8 mouse cellular contexts compared by ENCODE assay signal in the genomic region with DNA sequence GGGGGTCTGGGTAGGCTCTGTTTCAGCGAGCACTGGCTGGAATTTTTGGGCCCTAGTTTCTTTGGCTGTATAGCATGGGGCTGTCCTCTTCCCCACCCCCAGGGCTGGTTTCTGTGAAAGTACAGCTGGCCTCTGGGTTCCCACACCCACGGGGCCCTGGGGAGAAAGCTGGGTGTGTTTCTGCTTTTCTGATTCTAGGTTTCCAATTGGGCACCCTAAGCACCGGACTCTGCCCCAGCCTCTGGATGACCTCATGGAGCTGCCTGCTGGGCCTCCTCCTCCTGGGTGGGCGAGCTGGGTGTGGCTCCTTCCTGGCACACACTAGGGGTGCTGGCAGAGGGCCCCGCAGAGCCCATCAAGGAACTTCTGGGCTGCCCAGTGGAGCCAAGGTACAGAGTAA. TPM values are rescaled to one million over a fixed set of nuclear protein-coding genes. Genes with fewer than 3 reads are reported as not detected.
DNase-seq lines count a peak whose midpoint lies in the region; ATAC-seq and TF ChIP-seq lines count a peak whose summit lies in the region.

No protein-coding gene starts in this region.

- peaks cover 12% of the 10 kb centered on the region for H3K4me1 ChIP-seq in heart, embryonic 11.5 days (ENCODE audit: control insufficient read depth, insufficient read depth, low read length)
- peaks cover 43% of the 10 kb centered on the region for H3K4me1 ChIP-seq in small intestine, adult 2 months (ENCODE audit: control insufficient read depth, insufficient read depth, insufficient read length, low read length)

- H3K4me2 ChIP-seq in heart, embryonic 11.5 days = no peak overlapping the region

- no peak overlapping the region for H3K9ac ChIP-seq in heart, embryonic 11.5 days (ENCODE audit: low read depth, low read length)

- no peak overlapping the region for H3K27ac ChIP-seq in heart, embryonic 11.5 days (ENCODE audit: low read depth, low read length)
- peak overlapping the region; percentile 96 for H3K27ac ChIP-seq in small intestine, adult 2 months (ENCODE audit: insufficient read depth, low read depth, low read length)

- 55% methylated on average over 5 of the region's 5 CpGs for WGBS in heart, embryonic 11.5 days (ENCODE audit: insufficient replicate concordance)
- 8% methylated on average over 5 of the region's 5 CpGs for WGBS in small intestine, adult 2 months

- no peaks in the 10 kb centered on the region for H3K36me3 ChIP-seq in heart, embryonic 11.5 days (ENCODE audit: control insufficient read depth, insufficient read depth, low read length)
- H3K36me3 ChIP-seq in small intestine, adult 2 months (ENCODE audit: control insufficient read depth, insufficient read depth, low read length) = peaks cover 19% of the 10 kb centered on the region

- no peak for ATAC-seq in heart, embryonic 11.5 days (replicated peaks; ENCODE audit: insufficient number of reproducible peaks, low FRiP score, low TSS enrichment)
- no peak for ATAC-seq in erythroblast, adult 5-6 weeks (replicated peaks; ENCODE audit: low FRiP score, poor library complexity, severe bottlenecking)

- no peak overlapping the region for H3K4me3 ChIP-seq in heart, embryonic 11.5 days (ENCODE audit: low read depth, low read length)
- peak overlapping the region; percentile 36 for H3K4me3 ChIP-seq in small intestine, adult 2 months (ENCODE audit: low read depth, low read length)

- no peaks in the 10 kb centered on the region for H3K27me3 ChIP-seq in heart, embryonic 11.5 days (ENCODE audit: control insufficient read depth, insufficient read depth, low read length)
- H3K27me3 ChIP-seq in small intestine, adult 2 months (ENCODE audit: control insufficient read depth, insufficient read depth, low read length) = no peaks in the 10 kb centered on the region

- TF ChIP-seq CTCF in small intestine, adult 2 months (IDR thresholded peaks at IDR 0.05; ENCODE audit: extremely low read depth, insufficient read length, insufficient replicate concordance, low read depth, low read length) = no peak

- DNase-seq in heart, adult 11 months = peak; percentile 99
- peak; percentile 61 for DNase-seq in heart, adult 8-10 months (ENCODE audit: low spot score)
- peak; percentile 82 for DNase-seq in kidney, postnatal 10 days
- no peak for DNase-seq in ovary, adult 18-20 months (ENCODE audit: low spot score)
- no peak for DNase-seq in yolk sac, embryonic 10.5 days (ENCODE audit: low spot score)

- TF ChIP-seq POLR2A in small intestine, adult 2 months (IDR thresholded peaks at IDR 0.05; ENCODE audit: low read depth, low read length) = peak; percentile 24; the same call in 1 of the 2 replicates

- H3K9me3 ChIP-seq in heart, embryonic 11.5 days (replicated peaks; ENCODE audit: control insufficient read depth, low read length) = no peaks in the 10 kb centered on the region

RNA-seq across cellular contexts. Expression of a gene that starts 16.8 kb away (rescaled TPM):
- 3.4 and 4.4 TPM in 2 replicates for polyA plus RNA-seq in heart, embryonic 11.5 days (2014; fragmentation: Nextera tagmentation; extraction: Ambion mirVana)
- 10 to 100 TPM; 11.9 to 20.4 (median 13.3) TPM for total RNA-seq in heart, adult 8-10 months (2022)
- polyA plus RNA-seq in small intestine, adult 2 months (2012; rRNA removed) = 105 and 122 TPM in 2 replicates
- total RNA-seq in erythroblast, adult 5-6 weeks (2015; ENCODE audit: low replicate concordance) = 5.6 and 7.9 TPM in 2 replicates
- total RNA-seq in erythroblast, adult 5-6 weeks (2017; ENCODE audit: low replicate concordance) = 4.9 and 5.7 TPM in 2 replicates

Comparison
In these comparisons a context has a peak if more than half of its experiments do, and no peak if none do; other contexts are left out.
1. DNase-seq: peak in heart, adult 11 months (single experiment), heart, adult 8-10 months (single experiment) and kidney, postnatal 10 days (single experiment); none in ovary, adult 18-20 months (single experiment) and yolk sac, embryonic 10.5 days (single experiment).